Mouse (Mus musculus) limb, embryonic 15.5 days (tissue): ENCODE results near the gene Gm3233. TPM values are rescaled to one million over a fixed set of nuclear protein-coding genes. Genes with fewer than 3 reads are reported as not detected.
"Not testable (repeated sequence)": the region's sequence is repeated elsewhere in the genome, so short reads cannot be mapped to it uniquely, and the experiment has no call there.

ENCODE experiments used
- ATAC-seq: fragments of 200-750 bp; cut with Nextera tagmentation; 2 replicates; pipeline ENCODE4 v1.8.0; 2017; ENCODE audit warnings: low read depth, moderate TSS enrichment; ENCODE audit not compliant: insufficient number of reproducible peaks, low FRiP score, low TSS enrichment
- H3K27ac ChIP-seq: fragments of 300-500 bp; sonication (generic); 2 replicates; pipeline ENCODE4 v1.5.1; 2015; ENCODE audit warnings: moderate library complexity, mild to moderate bottlenecking, inconsistent platforms
- H3K27me3 ChIP-seq: fragments of 300-500 bp; sonication (generic); 2 replicates; pipeline ENCODE4 v1.6.1; 2015; ENCODE audit warnings: inconsistent platforms
- H3K36me3 ChIP-seq: fragments of 300-500 bp; sonication (generic); 2 replicates; pipeline ENCODE4 v1.6.1; 2015; ENCODE audit warnings: inconsistent platforms
- H3K4me1 ChIP-seq: fragments of 300-500 bp; sonication (generic); 2 replicates; pipeline ENCODE4 v1.6.1; 2015; ENCODE audit warnings: inconsistent platforms
- H3K4me2 ChIP-seq: fragments of 300-500 bp; sonication (generic); 2 replicates; pipeline ENCODE4 v1.6.1; 2015; ENCODE audit warnings: mild to moderate bottlenecking, inconsistent platforms
- H3K4me3 ChIP-seq: fragments of 300-500 bp; sonication (generic); 2 replicates; pipeline ENCODE4 v1.5.1; 2015; ENCODE audit warnings: mild to moderate bottlenecking, inconsistent platforms
- H3K9ac ChIP-seq: fragments of 300-500 bp; sonication (generic); 2 replicates; pipeline ENCODE4 v1.6.1; 2015; ENCODE audit warnings: inconsistent platforms
- H3K9me3 ChIP-seq: fragments of 300-500 bp; sonication (generic); 2 replicates; pipeline ENCODE4 v1.6.1; 2016; ENCODE audit warnings: inconsistent platforms
- WGBS: fragments of 180-500 bp; shearing (Covaris S2); methylation state at CpG from one replicate; pipeline ENCODE4 v1.1.7; 2015; 5-methylcytosine and 5-hydroxymethylcytosine counted together
- polyA plus RNA-seq: library from polyadenylated mRNA; unstranded; fragments of >200 nt; fragmentation: Nextera tagmentation; extraction: Ambion mirVana; gene quantifications from 2 replicates; pipeline ENCODE4 v1.2.1, GENCODE M21; 2015

Gm3233 gene
- not detected in 2 replicates for polyA plus RNA-seq

DNA sequence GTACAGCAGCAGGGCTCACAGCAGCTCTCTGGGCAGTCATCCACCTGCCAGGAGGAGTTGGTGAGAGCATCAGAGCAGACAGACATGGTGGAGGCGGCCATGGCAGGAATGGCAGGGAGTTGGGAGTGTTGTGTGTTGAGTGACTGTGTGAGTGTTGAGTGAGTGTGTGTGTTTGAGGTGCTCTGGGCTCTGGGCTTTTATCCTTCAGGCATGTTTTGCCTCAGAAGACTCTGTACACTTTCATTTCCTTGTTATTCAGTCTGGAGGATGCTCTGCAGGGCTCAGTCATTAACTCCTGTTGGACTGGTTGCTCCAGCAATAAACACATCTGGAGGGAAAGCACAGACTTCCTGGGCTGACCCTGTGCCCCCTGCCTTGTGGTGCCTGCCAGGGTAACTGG is at the start of gene Gm3233:
Gm3233 (minus strand) TSS at position 101 of the 400 bp plus-strand sequence.
- not testable (repeated sequence) for H3K36me3 ChIP-seq, H3K4me2 ChIP-seq, ATAC-seq, H3K27me3 ChIP-seq, H3K27ac ChIP-seq, H3K9me3 ChIP-seq, H3K4me3 ChIP-seq, H3K4me1 ChIP-seq, H3K9ac ChIP-seq
- 57% methylated on average over 1 of the region's 1 CpGs for WGBS

- no peak for ATAC-seq
Measured at GRCm38 (mm10) chr10:77804095-77804494, 44.6 kb upstream of the Gm3233 start.

GRCm38 (mm10) chr10:77798921-77799508 is 39.5 kb upstream of the Gm3233 start, which contains the start of gene Gm19668:
Gm19668 (minus strand) TSS chr10:77799133.
- Histone ChIP-seq H3K4me2 (no peak within 1 kb of the TSS), H3K9ac (no peak within 1 kb of the TSS), H3K27ac (no peak within 1 kb of the TSS), H3K27me3 (no peaks in the 10 kb centered on the region), H3K4me3 (no peak within 1 kb of the TSS), H3K4me1 (no peaks in the 10 kb centered on the region), H3K9me3 (no peaks in the 10 kb centered on the region), H3K36me3 (no peaks in the 10 kb centered on the region)
- WGBS, result 42% methylated on average over 8 of the region's 8 CpGs
- ATAC-seq, result no peak

More at GRCm38 (mm10) chr10:77804095-77804494, 44.6 kb upstream of the Gm3233 start:
- Histone ChIP-seq H3K27me3 (no peaks in the 10 kb centered on the region), H3K36me3 (no peaks in the 10 kb centered on the region), H3K9ac (no peak overlapping the region), H3K4me1 (no peaks in the 10 kb centered on the region), H3K4me3 (no peak overlapping the region), H3K4me2 (no peak overlapping the region), H3K9me3 (no peaks in the 10 kb centered on the region), H3K27ac (no peak overlapping the region)
- WGBS, result 76% methylated on average over 3 of the region's 3 CpGs

- not testable (repeated sequence) for H3K9me3 ChIP-seq, H3K4me2 ChIP-seq, H3K9ac ChIP-seq, H3K27me3 ChIP-seq, H3K27ac ChIP-seq, H3K4me1 ChIP-seq, H3K36me3 ChIP-seq, H3K4me3 ChIP-seq, ATAC-seq
- 43% methylated on average over 3 of the region's 3 CpGs for WGBS
Measured at GRCm38 (mm10) chr10:77798164-77798920, 38.9 kb upstream of the Gm3233 start.

GRCm38 (mm10) chr10:77797677-77798076 is 38.2 kb upstream of the Gm3233 start:
- WGBS, result 19% methylated on average over 3 of the region's 3 CpGs
- H3K27me3 ChIP-seq, result no peaks in the 10 kb centered on the region

GRCm38 (mm10) chr10:77794976-77795375 is 35.5 kb upstream of the Gm3233 start, which contains the start of gene Gm9639:
Gm9639 (minus strand) TSS chr10:77795076.
- H3K27me3 ChIP-seq, result no peaks in the 10 kb centered on the region
- no peak within 1 kb of the TSS for H3K4me2 ChIP-seq
- no peaks in the 10 kb centered on the region for H3K9me3 ChIP-seq
- no peak within 1 kb of the TSS for H3K27ac ChIP-seq
- H3K36me3 ChIP-seq, result no peaks in the 10 kb centered on the region
- no peak for ATAC-seq
- H3K9ac ChIP-seq, result no peak within 1 kb of the TSS
- no peak within 1 kb of the TSS for H3K4me3 ChIP-seq
- WGBS, result 53% methylated on average over 2 of the region's 2 CpGs
- H3K4me1 ChIP-seq, result no peaks in the 10 kb centered on the region

More at GRCm38 (mm10) chr10:77797677-77798076, 38.2 kb upstream of the Gm3233 start:
- no peaks in the 10 kb centered on the region for H3K4me1 ChIP-seq
- H3K9ac ChIP-seq, result no peak overlapping the region
- no peak for ATAC-seq
- no peak overlapping the region for H3K27ac ChIP-seq
- H3K4me3 ChIP-seq, result no peak overlapping the region
- H3K9me3 ChIP-seq, result no peaks in the 10 kb centered on the region
- H3K36me3 ChIP-seq, result no peaks in the 10 kb centered on the region
- no peak overlapping the region for H3K4me2 ChIP-seq

GRCm38 (mm10) chr10:77788621-77789020 is 29.1 kb upstream of the Gm3233 start:
- Histone ChIP-seq H3K4me3 (no peak overlapping the region), H3K9ac (no peak overlapping the region), H3K36me3 (no peaks in the 10 kb centered on the region), H3K27ac (no peak overlapping the region), H3K4me2 (no peak overlapping the region), H3K27me3 (no peaks in the 10 kb centered on the region), H3K9me3 (no peaks in the 10 kb centered on the region), H3K4me1 (no peaks in the 10 kb centered on the region)
- ATAC-seq, result no peak
- 79% methylated on average over 2 of the region's 2 CpGs for WGBS

- not testable (repeated sequence) for ATAC-seq, H3K36me3 ChIP-seq, H3K4me3 ChIP-seq, H3K27ac ChIP-seq, H3K4me2 ChIP-seq, H3K27me3 ChIP-seq, H3K4me1 ChIP-seq, H3K9me3 ChIP-seq, H3K9ac ChIP-seq
- WGBS, result 33% methylated on average over 1 of the region's 1 CpGs
Measured at GRCm38 (mm10) chr10:77787876-77788275, 28.4 kb upstream of the Gm3233 start, which contains the start of gene Gm7137. Gm7137 (minus strand) TSS chr10:77788200.

DNA sequence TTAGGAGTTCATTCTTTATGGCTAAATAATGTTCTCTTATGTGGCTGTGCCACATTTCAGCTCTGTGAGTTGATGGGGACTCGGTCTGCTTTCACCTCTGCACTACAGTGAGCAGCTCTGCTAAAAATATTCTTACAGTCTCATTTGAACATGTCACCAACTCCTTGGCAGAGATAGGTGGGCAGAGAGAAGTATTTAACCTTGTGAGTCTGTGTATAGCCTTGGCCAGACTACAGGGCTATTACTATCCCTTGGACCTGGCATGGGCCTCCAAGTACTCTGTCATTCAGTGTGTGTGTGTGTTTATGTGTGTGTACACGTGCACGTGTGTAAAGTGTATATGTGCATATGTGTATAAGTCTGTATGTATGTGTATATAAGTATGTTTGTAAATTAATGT is 23.9 kb upstream of the Gm3233 start:
- H3K27me3 ChIP-seq, ATAC-seq, H3K9me3 ChIP-seq, H3K36me3 ChIP-seq, H3K4me2 ChIP-seq, H3K9ac ChIP-seq, H3K27ac ChIP-seq, H3K4me3 ChIP-seq, H3K4me1 ChIP-seq: not testable (repeated sequence)
- WGBS, result 95% methylated on average over 3 of the region's 3 CpGs

- H3K4me3 ChIP-seq, H3K27me3 ChIP-seq, H3K4me1 ChIP-seq, H3K9me3 ChIP-seq, ATAC-seq, H3K4me2 ChIP-seq, H3K36me3 ChIP-seq, H3K27ac ChIP-seq, H3K9ac ChIP-seq: not testable (repeated sequence)
- 83% methylated on average over 1 of the region's 1 CpGs for WGBS
Measured at GRCm38 (mm10) chr10:77782442-77782841, 23.0 kb upstream of the Gm3233 start, which contains the start of gene Gm3250. Gm3250 (minus strand) TSS chr10:77782542.

- H3K9me3 ChIP-seq, H3K36me3 ChIP-seq, H3K4me2 ChIP-seq, H3K4me1 ChIP-seq, ATAC-seq, H3K9ac ChIP-seq, H3K27me3 ChIP-seq, H3K4me3 ChIP-seq, H3K27ac ChIP-seq: not testable (repeated sequence)
- WGBS, result 67% methylated on average over 1 of the region's 1 CpGs
Measured at GRCm38 (mm10) chr10:77776844-77777243, 17.4 kb upstream of the Gm3233 start, which contains the start of gene Gm7138. Gm7138 (minus strand) TSS chr10:77776944.

DNA sequence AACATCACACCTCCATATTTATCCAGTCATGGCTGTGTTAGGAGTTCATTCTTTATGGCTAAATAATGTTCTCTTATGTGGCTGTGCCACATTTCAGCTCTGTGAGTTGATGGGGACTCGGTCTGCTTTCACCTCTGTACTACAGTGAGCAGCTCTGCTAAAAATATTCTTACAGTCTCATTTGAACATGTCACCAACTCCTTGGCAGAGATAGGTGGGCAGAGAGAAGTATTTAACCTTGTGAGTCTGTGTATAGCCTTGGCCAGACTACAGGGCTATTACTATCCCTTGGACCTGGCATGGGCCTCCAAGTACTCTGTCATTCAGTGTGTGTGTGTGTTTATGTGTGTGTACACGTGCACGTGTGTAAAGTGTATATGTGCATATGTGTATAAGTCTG is 12.7 kb upstream of the Gm3233 start:
- H3K36me3 ChIP-seq, H3K4me3 ChIP-seq, H3K27me3 ChIP-seq, H3K9me3 ChIP-seq, H3K4me1 ChIP-seq, H3K4me2 ChIP-seq, H3K9ac ChIP-seq, H3K27ac ChIP-seq, ATAC-seq: not testable (repeated sequence)
- WGBS, result 76% methylated on average over 2 of the region's 3 CpGs
